Mouse (Mus musculus): Measurements from ENCODE around the gene Ly75. TPM values are rescaled to one million over a fixed set of nuclear protein-coding genes. Genes with fewer than 3 reads are reported as not detected.
A peak's percentile ranks its signal among the peaks of the same experiment; 100 is the strongest.

The Ly75 gene
- total RNA-seq, 2 experiments from 2014 or later = 0.88 to 0.95 TPM

- Histone ChIP-seq H3K4me3 (no peak overlapping the region), H3K27ac (no peak overlapping the region)
- DNase-seq (ENCODE audit: low spot score in 2 of 2) = no peak
- no peak for TF ChIP-seq CTCF (conservative IDR thresholded peaks at IDR 0.05)
These were observed 17.1 kb downstream of the Ly75 start for GRCm38 (mm10) chr2:60365820-60366610.

DNA sequence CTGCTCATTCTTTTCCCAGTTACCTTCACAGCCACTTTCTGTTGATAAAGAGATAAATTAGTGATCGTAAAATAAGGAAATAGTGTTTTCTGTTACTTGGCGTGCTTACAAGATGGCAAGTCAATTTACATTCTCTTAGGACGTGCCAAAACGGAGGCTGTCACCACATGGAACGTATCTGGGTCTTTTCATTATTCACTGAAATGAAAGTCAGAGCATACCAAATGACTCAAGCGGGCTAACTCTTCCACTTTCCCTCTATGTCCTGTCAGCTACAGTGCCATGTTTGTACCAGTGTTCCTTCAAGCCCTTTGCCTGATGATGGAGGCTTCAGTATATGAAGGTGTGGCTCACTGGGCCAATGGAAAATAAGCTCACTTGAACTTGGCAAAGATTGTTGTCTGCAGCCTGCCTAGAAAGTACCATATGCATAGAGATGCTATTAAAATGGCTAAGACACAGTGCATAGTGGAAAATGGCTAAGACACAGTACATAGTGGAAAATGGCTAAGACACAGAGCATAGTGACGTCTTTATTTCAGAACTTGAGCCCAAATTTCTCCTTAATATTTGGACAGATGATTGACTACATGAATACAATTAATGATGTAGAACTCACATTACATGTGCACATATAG is 17.8 kb downstream of the Ly75 start:
- Histone ChIP-seq H3K4me3 (no peak overlapping the region), H3K27ac (no peak overlapping the region)
- peak in 1 of 2 experiments; percentile 49 for DNase-seq (ENCODE audit: low spot score in 2 of 2)
- no peak for TF ChIP-seq CTCF (conservative IDR thresholded peaks at IDR 0.05)

DNA sequence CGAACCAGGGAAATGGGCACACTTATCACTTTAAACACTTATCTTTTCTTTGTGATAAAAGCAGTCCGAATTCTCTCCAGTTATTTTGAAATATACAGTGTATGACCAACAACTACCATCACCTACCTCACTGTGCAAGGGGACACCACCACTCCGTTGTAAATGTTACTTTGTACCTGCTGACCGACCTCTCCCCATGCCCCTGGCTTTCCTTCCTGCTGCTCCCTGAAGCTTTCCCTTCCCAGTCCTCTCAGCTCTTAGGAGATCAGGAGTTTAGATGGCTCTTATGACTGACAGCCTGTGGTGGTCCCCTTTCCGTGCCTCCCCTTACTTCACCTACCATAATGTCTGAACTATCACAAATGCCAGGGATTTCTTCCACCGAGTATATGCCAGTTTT is 21.0 kb downstream of the Ly75 start:
- TF ChIP-seq CTCF (conservative IDR thresholded peaks at IDR 0.05) = no peak
- H3K4me3 ChIP-seq = no peak overlapping the region
- H3K27ac ChIP-seq = no peak overlapping the region
- DNase-seq (ENCODE audit: low spot score in 2 of 2) = no peak

DNA sequence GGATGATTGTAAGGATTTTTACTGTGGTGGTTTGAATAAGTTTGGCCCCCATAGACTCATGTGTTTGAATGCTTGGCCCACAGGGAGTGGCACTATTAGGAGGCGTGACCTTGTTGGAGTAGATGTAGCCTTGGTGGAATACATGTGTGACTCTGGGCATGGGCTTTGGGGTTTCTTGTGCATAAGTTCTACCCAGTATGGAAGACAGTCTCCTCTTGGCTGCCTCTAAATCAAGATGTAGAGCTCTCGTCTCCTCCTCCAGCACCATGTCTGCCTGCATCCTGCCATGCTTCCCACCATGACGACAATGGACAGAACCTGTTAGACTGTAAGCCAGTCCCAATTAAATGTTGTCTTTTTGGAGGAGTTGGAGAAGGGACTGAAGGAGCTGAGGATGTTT is 23.3 kb downstream of the Ly75 start:
- DNase-seq (ENCODE audit: low spot score in 2 of 2) = no peak
- no peak overlapping the region for H3K27ac ChIP-seq
- TF ChIP-seq CTCF (conservative IDR thresholded peaks at IDR 0.05) = no peak
- no peak overlapping the region for H3K4me3 ChIP-seq

GRCm38 (mm10) chr2:60355388-60355683 is 27.8 kb downstream of the Ly75 start:
- H3K27ac ChIP-seq = 0 out of 2 replicates have a peak overlapping the region, but pooled peaks have one; percentile 59
- peak overlapping the region; percentile 13; the same call in 1 of the 2 replicates for H3K4me3 ChIP-seq
- no peak for TF ChIP-seq CTCF (conservative IDR thresholded peaks at IDR 0.05)
- DNase-seq (ENCODE audit: low spot score in 2 of 2) = no peak

DNA sequence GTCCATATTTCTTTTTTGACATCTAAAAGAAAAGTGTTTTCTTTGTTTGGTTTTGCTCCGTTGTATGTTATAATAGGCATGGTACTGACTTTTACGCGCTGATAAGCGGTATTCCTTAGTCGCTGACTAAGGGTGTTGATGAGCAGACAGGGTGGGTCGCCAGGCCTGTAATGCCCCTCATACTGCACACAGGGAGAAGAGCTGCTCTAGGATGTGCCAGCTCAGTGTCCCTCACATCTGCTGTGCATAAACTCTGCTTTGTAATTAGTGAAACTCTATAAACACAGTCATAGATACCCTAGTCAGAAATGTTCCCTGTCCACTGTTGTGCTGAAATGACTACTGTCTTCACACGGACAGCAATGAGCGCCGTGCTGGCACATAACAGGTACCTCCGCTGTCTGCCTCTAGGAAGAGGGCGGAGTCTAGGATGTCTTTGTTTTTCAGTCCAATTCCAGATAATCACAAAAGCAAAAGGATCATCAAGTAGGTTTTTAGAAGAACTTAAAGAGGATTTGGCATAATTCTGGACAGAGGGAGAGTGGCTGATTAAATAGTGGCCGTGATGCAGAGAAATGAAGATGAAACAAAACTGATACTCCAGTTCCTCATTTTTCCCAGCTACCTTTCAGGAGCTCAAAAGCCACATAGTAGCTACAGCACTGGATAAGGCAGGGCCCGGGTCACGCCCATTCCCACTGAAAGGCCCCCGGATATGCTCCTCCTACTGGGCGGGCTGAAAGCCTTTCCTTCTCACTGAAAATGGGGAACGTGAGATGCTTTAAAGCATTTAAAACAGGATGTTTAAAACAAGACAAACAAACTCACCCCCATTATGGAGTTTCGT is 28.3 kb downstream of the Ly75 start:
- TF ChIP-seq CTCF (conservative IDR thresholded peaks at IDR 0.05) = peak; percentile 21; the same call in 1 of the 2 replicates
- no peak for DNase-seq (ENCODE audit: low spot score in 2 of 2)
- H3K4me3 ChIP-seq = peak overlapping the region; percentile 13; the same call in 1 of the 2 replicates
- peak overlapping the region; percentile 59; the same call in 1 of the 2 replicates for H3K27ac ChIP-seq

GRCm38 (mm10) chr2:60352296-60352695 is 30.8 kb downstream of the Ly75 start:
- no peak for DNase-seq (ENCODE audit: low spot score in 2 of 2)
- TF ChIP-seq CTCF (conservative IDR thresholded peaks at IDR 0.05) = no peak
- Histone ChIP-seq H3K4me3 (no peak overlapping the region), H3K27ac (no peak overlapping the region)

- DNase-seq (ENCODE audit: low spot score in 2 of 2) = no peak
- H3K27ac ChIP-seq = no peak overlapping the region
- TF ChIP-seq CTCF (conservative IDR thresholded peaks at IDR 0.05) = no peak
- H3K4me3 ChIP-seq = no peak overlapping the region
These were observed 31.3 kb downstream of the Ly75 start for GRCm38 (mm10) chr2:60351781-60352180.

DNA sequence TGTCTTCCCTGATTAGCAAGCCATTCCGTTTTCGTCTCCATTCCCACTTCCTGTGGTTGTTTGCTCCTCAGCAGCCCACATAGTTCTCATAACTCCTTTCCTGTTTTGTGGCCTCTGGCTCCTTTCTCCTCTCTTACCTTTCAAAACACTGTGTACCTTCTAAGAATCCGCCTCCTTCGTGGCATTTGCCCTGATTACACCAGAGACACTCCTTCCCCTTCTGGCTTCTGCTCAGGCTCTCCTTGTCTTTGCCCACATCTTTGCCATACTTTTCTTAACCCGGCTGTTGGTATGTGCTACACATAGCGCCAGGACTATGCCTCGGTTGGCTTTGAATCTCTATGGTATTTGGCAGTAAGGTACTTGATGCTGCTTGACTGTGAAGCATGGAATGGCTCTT is 35.2 kb downstream of the Ly75 start:
- DNase-seq (ENCODE audit: low spot score in 2 of 2) = no peak
- Histone ChIP-seq H3K27ac (no peak overlapping the region), H3K4me3 (no peak overlapping the region)
- no peak for TF ChIP-seq CTCF (conservative IDR thresholded peaks at IDR 0.05)

DNA sequence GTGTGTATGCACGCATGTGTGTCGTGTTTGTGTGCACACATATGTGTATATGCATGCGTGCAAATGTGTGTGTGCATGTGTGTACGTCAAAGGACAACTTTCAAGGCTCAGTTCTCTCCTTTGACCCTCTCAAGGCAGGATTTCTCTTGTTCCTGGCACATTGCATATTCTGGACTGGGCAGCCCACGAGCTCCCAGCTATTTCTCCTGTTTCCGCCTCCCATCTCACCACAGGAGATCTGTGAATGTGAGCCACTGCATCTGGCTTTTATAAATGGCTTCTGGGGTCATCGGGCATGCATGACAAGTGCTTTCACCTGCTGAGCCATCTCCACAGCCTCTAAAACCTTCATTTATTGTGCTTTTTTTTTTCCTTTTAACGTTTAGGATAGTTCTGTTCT is 36.6 kb downstream of the Ly75 start:
- no peak for TF ChIP-seq CTCF (conservative IDR thresholded peaks at IDR 0.05)
- Histone ChIP-seq H3K4me3 (no peak overlapping the region), H3K27ac (no peak overlapping the region)
- no peak for DNase-seq (ENCODE audit: low spot score in 2 of 2)

DNA sequence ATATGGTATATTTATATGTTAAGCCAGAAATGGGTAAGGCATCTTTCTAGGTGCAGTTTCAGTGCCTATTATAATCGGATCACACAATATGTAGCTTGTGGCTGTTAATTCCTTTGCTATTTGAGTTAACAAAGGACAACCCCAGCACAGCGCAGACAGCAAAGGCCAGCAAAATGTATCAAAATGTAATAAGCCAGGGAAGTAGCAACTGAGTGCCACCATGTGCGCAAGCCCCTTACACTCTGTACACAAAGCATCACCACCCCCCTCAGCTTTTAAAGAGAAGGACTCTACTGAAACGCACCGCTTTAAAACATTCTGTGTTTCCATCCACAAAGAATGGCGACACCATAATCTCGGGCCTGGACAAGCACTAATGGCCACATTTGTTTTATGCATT is 37.4 kb downstream of the Ly75 start:
- no peak for DNase-seq (ENCODE audit: low spot score in 2 of 2)
- TF ChIP-seq CTCF (conservative IDR thresholded peaks at IDR 0.05) = no peak
- Histone ChIP-seq H3K27ac (no peak overlapping the region), H3K4me3 (no peak overlapping the region)

- H3K27ac ChIP-seq = no peak overlapping the region
- no peak for DNase-seq (ENCODE audit: low spot score in 2 of 2)
- H3K4me3 ChIP-seq = no peak overlapping the region
- TF ChIP-seq CTCF (conservative IDR thresholded peaks at IDR 0.05) = no peak
These were observed 39.4 kb downstream of the Ly75 start for GRCm38 (mm10) chr2:60343607-60344289.

All from layer of hippocampus, adult 2 months (tissue).